In the genomic region with DNA sequence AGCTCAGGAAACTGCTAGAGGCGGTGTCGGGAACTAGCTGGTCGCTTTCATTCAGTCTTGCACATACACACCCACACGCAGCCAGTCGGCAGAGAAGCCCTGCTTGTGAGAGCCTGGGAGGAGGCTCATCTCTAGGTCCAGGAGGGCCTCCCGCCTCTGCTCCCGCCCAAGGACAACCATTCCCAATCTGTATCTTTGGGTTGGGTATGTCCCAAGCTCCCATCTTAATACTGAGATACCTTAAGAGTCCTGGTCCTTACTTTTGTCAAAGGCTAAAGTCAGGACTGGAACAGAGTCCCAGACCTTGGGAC, we compare ENCODE assay signal across 8 mouse cellular contexts. TPM values are rescaled to one million over a fixed set of nuclear protein-coding genes. Genes with fewer than 3 reads are reported as not detected.
DNase-seq lines count a peak whose midpoint lies in the region; ATAC-seq and TF ChIP-seq lines count a peak whose summit lies in the region.

No protein-coding gene starts in this region.

- peak overlapping the region in 1 of 2 experiments; percentile 9; a peak in 2 of 4 replicates for H3K27ac ChIP-seq in heart, embryonic 14.5 days (replicated peaks in 1 of 2; ENCODE audit: control insufficient read depth in 1 of 2, insufficient read depth in 1 of 2, low read depth in 2 of 2, low read length in 2 of 2)
- H3K27ac ChIP-seq in ES-E14 (ENCODE audit: insufficient read depth, low read depth, low read length, poor library complexity, severe bottlenecking): peak overlapping the region; percentile 19; the same call in 1 of the 2 replicates
- H3K27ac ChIP-seq in forebrain, embryonic 14.5 days (ENCODE audit: low read depth, low read length): no peak overlapping the region
- H3K27ac ChIP-seq in liver, embryonic 13.5 days: no peak overlapping the region
- H3K27ac ChIP-seq in olfactory bulb, adult 2 months (ENCODE audit: insufficient read depth, low read depth, low read length): no peak overlapping the region

- H3K4me2 ChIP-seq in heart, embryonic 14.5 days (ENCODE audit: low read length): peak overlapping the region; percentile 98
- H3K4me2 ChIP-seq in forebrain, embryonic 14.5 days (ENCODE audit: low read length): peak overlapping the region; percentile 93
- peak overlapping the region; percentile 81 for H3K4me2 ChIP-seq in liver, embryonic 13.5 days

- H3K9me3 ChIP-seq in heart, embryonic 14.5 days (ENCODE audit: control insufficient read depth, low read length): no peaks in the 10 kb centered on the region
- H3K9me3 ChIP-seq in ES-E14 (ENCODE audit: control insufficient read depth, insufficient read depth, low read depth, low read length): no peaks in the 10 kb centered on the region
- no peaks in the 10 kb centered on the region for H3K9me3 ChIP-seq in forebrain, embryonic 14.5 days (replicated peaks; ENCODE audit: control insufficient read depth, low read length)
- H3K9me3 ChIP-seq in liver, embryonic 13.5 days (replicated peaks): no peaks in the 10 kb centered on the region

- H3K27me3 ChIP-seq in heart, embryonic 14.5 days (ENCODE audit: control insufficient read depth, insufficient read depth, low read length): no peaks in the 10 kb centered on the region
- peaks cover 13% of the 10 kb centered on the region for H3K27me3 ChIP-seq in forebrain, embryonic 14.5 days (replicated peaks; ENCODE audit: control insufficient read depth, insufficient read depth, low read length)
- peaks cover 58% of the 10 kb centered on the region for H3K27me3 ChIP-seq in liver, embryonic 13.5 days

- peak overlapping the region; percentile 59 to 72 for H3K4me3 ChIP-seq in heart, embryonic 14.5 days (ENCODE audit: control insufficient read depth in 1 of 2, insufficient read depth in 1 of 2, low read depth in 1 of 2, low read length in 2 of 2)
- H3K4me3 ChIP-seq in ES-E14 (ENCODE audit: insufficient read depth in 1 of 2, low read depth in 1 of 2, low read length in 2 of 2, poor library complexity in 1 of 2, severe bottlenecking in 1 of 2): peak overlapping the region; percentile 77 to 83
- H3K4me3 ChIP-seq in forebrain, embryonic 14.5 days (ENCODE audit: low read depth, low read length): peak overlapping the region; percentile 54
- H3K4me3 ChIP-seq in liver, embryonic 13.5 days (replicated peaks): peak overlapping the region; percentile 66
- peak overlapping the region; percentile 51 for H3K4me3 ChIP-seq in olfactory bulb, adult 2 months (ENCODE audit: insufficient read depth, low read depth, low read length)

- H3K36me3 ChIP-seq in heart, embryonic 14.5 days (ENCODE audit: control insufficient read depth, insufficient read depth, low read length): peaks cover 6% of the 10 kb centered on the region
- H3K36me3 ChIP-seq in ES-E14 (ENCODE audit: control insufficient read depth, insufficient read depth, low read length, poor library complexity, severe bottlenecking): peaks cover 26% of the 10 kb centered on the region
- H3K36me3 ChIP-seq in forebrain, embryonic 14.5 days (ENCODE audit: control insufficient read depth, insufficient read depth, low read length): no peaks in the 10 kb centered on the region
- 0 out of 2 replicates have a peak, but pooled peaks cover 2% of the 10 kb centered on the region for H3K36me3 ChIP-seq in liver, embryonic 13.5 days

- in situ Hi-C loops in ES-E14 (cut with MboI; ENCODE audit: low sequenced_read_pairs in 2 of 2, unreplicated experiment in 2 of 2): no loop called here

- H3K4me1 ChIP-seq in heart, embryonic 14.5 days (ENCODE audit: control insufficient read depth in 2 of 2, insufficient read depth in 2 of 2, low read length in 2 of 2): peaks cover 21 to 25% of the 10 kb centered on the region in 2 experiments
- H3K4me1 ChIP-seq in ES-E14 (ENCODE audit: control insufficient read depth in 2 of 2, insufficient read depth in 2 of 2, low read length in 2 of 2, poor library complexity in 1 of 2): peaks cover 9 to 28% of the 10 kb centered on the region in 2 experiments
- peaks cover 3% of the 10 kb centered on the region; the same call in 1 of the 2 replicates for H3K4me1 ChIP-seq in forebrain, embryonic 14.5 days (ENCODE audit: control insufficient read depth, insufficient read depth, low read length)
- H3K4me1 ChIP-seq in liver, embryonic 13.5 days (replicated peaks): peaks cover 35% of the 10 kb centered on the region
- H3K4me1 ChIP-seq in olfactory bulb, adult 2 months (ENCODE audit: control insufficient read depth, insufficient read depth, low read length): peaks cover 33% of the 10 kb centered on the region

- WGBS in heart, embryonic 14.5 days: 6% methylated on average over 7 of the region's 7 CpGs
- WGBS in forebrain, embryonic 14.5 days: 7% methylated on average over 7 of the region's 7 CpGs
- 8% methylated on average over 7 of the region's 7 CpGs for WGBS in liver, embryonic 13.5 days (ENCODE audit: insufficient replicate concordance)
- 13% methylated on average over 7 of the region's 7 CpGs for WGBS in olfactory bulb, adult 2 months

- no peak for ATAC-seq in heart, embryonic 14.5 days (ENCODE audit: insufficient number of reproducible peaks, insufficient read depth, low FRiP score, low read depth)
- ATAC-seq in forebrain, embryonic 14.5 days: peak; percentile 3; the same call in 1 of the 2 replicates
- no peak for ATAC-seq in liver, embryonic 13.5 days (ENCODE audit: low read depth)

- TF ChIP-seq CTCF in olfactory bulb, adult 2 months (IDR thresholded peaks at IDR 0.05; ENCODE audit: insufficient read depth, low read depth, low read length): no peak

- TF ChIP-seq POLR2A in olfactory bulb, adult 2 months (IDR thresholded peaks at IDR 0.05; ENCODE audit: insufficient read depth, low read depth, low read length): no peak

- H3K9ac ChIP-seq in heart, embryonic 14.5 days (ENCODE audit: low read length): peak overlapping the region; percentile 86
- H3K9ac ChIP-seq in ES-E14 (ENCODE audit: insufficient read depth, low read depth, low read length, poor library complexity, severe bottlenecking): peak overlapping the region; percentile 80
- H3K9ac ChIP-seq in forebrain, embryonic 14.5 days (ENCODE audit: low read length): peak overlapping the region; percentile 67
- H3K9ac ChIP-seq in liver, embryonic 13.5 days: peak overlapping the region; percentile 68

- DNase-seq in heart, postnatal 4 days: no peak
- DNase-seq in ES-E14 (ENCODE audit: low read depth, low spot score): no peak
- no peak for DNase-seq in forebrain, embryonic 14.5 days (ENCODE audit: low spot score)
- DNase-seq in liver, embryonic 13.5 days: no peak
- no peak for DNase-seq in cerebellum, postnatal 36 days
- DNase-seq in adrenal gland, postnatal 36 days: no peak

TF ChIP-seq in ES-E14, 5 proteins besides CTCF, POLR2A, EP300 and RAD21 (continues in another document):
- TF ChIP-seq MAFK (IDR thresholded peaks at IDR 0.05; ENCODE audit: insufficient read depth, low read depth, low read length) (no peak), HCFC1 (IDR thresholded peaks at IDR 0.05; ENCODE audit: borderline replicate concordance, insufficient read depth, low read length) (no peak), CHD2 (IDR thresholded peaks at IDR 0.05; ENCODE audit: low read depth, low read length) (no peak)

RNA-seq across cellular contexts. Expression of gene N4bp3, which starts 0.8 kb away (rescaled TPM):
- polyA plus RNA-seq in heart, embryonic 14.5 days (2014; fragmentation: Nextera tagmentation; extraction: Ambion mirVana): 10.7 and 12.9 TPM in 2 replicates
- total RNA-seq in heart, postnatal 4 days (2021): 10 to 100 TPM; 41.3 to 44.4 TPM
- 23.7 and 43.8 TPM in 2 replicates for total RNA-seq in ES-E14 (2012; rRNA removed)
- 6.6 and 9.9 TPM in 2 replicates for polyA plus RNA-seq in forebrain, embryonic 14.5 days (2014; fragmentation: Nextera tagmentation; extraction: Ambion mirVana)
- polyA plus RNA-seq in liver, embryonic 13.5 days (2015; fragmentation: Nextera tagmentation; extraction: Ambion mirVana): 3.1 and 3.2 TPM in 2 replicates
- polyA plus RNA-seq in olfactory bulb, adult 2 months (2012; ENCODE audit: insufficient read depth, insufficient read length, low replicate concordance, missing spikeins): not detected in 2 replicates
- 1 to 10 TPM; 7.8 to 7.9 TPM for total RNA-seq in adrenal gland, postnatal 36 days (2021)

RNA-seq across cellular contexts. Expression of gene D930048N14Rik, which starts 0.9 kb away (rescaled TPM):
- polyA plus RNA-seq in heart, embryonic 14.5 days (2014; fragmentation: Nextera tagmentation; extraction: Ambion mirVana): 0.94 and 1.2 TPM in 2 replicates
- 1 to 10 TPM; 1.3 to 2.0 TPM for total RNA-seq in heart, postnatal 4 days (2021)
- 4.1 and 12.2 TPM in 2 replicates for total RNA-seq in ES-E14 (2012; rRNA removed)
- polyA plus RNA-seq in forebrain, embryonic 14.5 days (2014; fragmentation: Nextera tagmentation; extraction: Ambion mirVana): 0.44 and 0.61 TPM in 2 replicates
- polyA plus RNA-seq in liver, embryonic 13.5 days (2015; fragmentation: Nextera tagmentation; extraction: Ambion mirVana): 0.29 and 0.49 TPM in 2 replicates
- polyA plus RNA-seq in olfactory bulb, adult 2 months (2012; ENCODE audit: insufficient read depth, insufficient read length, low replicate concordance, missing spikeins): not detected in 2 replicates
- 1 to 10 TPM; 1.1 to 1.3 TPM for total RNA-seq in adrenal gland, postnatal 36 days (2021)

RNA-seq across cellular contexts. Expression of gene Rmnd5b, which starts 14.1 kb away (rescaled TPM):
- polyA plus RNA-seq in heart, embryonic 14.5 days (2014; fragmentation: Nextera tagmentation; extraction: Ambion mirVana): 32.1 and 34.3 TPM in 2 replicates
- total RNA-seq in heart, postnatal 4 days (2021): 10 to 100 TPM; 24.3 to 27.4 TPM
- total RNA-seq in ES-E14 (2012; rRNA removed): 41.1 and 96.5 TPM in 2 replicates
- 77.0 and 86.4 TPM in 2 replicates for polyA plus RNA-seq in forebrain, embryonic 14.5 days (2014; fragmentation: Nextera tagmentation; extraction: Ambion mirVana)
- polyA plus RNA-seq in liver, embryonic 13.5 days (2015; fragmentation: Nextera tagmentation; extraction: Ambion mirVana): 24.9 and 25.1 TPM in 2 replicates
- polyA plus RNA-seq in olfactory bulb, adult 2 months (2012; ENCODE audit: insufficient read depth, insufficient read length, low replicate concordance, missing spikeins): not detected in 2 replicates
- total RNA-seq in adrenal gland, postnatal 36 days (2021): 10 to 100 TPM; 35.4 to 54.1 TPM

RNA-seq across cellular contexts. Expression of gene Nhp2, which starts 30.3 kb away (rescaled TPM):
- polyA plus RNA-seq in heart, embryonic 14.5 days (2014; fragmentation: Nextera tagmentation; extraction: Ambion mirVana): 87.9 and 89.9 TPM in 2 replicates
- 10 to 100 TPM; 41.4 to 42.4 TPM for total RNA-seq in heart, postnatal 4 days (2021)
- 452 and 461 TPM in 2 replicates for total RNA-seq in ES-E14 (2012; rRNA removed)
- 114 and 150 TPM in 2 replicates for polyA plus RNA-seq in forebrain, embryonic 14.5 days (2014; fragmentation: Nextera tagmentation; extraction: Ambion mirVana)
- polyA plus RNA-seq in liver, embryonic 13.5 days (2015; fragmentation: Nextera tagmentation; extraction: Ambion mirVana): 186 and 203 TPM in 2 replicates
- polyA plus RNA-seq in olfactory bulb, adult 2 months (2012; ENCODE audit: insufficient read depth, insufficient read length, low replicate concordance, missing spikeins): not detected in 2 replicates
- 10 to 100 TPM; 61.5 to 77.5 TPM for total RNA-seq in adrenal gland, postnatal 36 days (2021)

RNA-seq across cellular contexts. Expression of gene 0610009B22Rik, which starts 38.8 kb away (rescaled TPM):
- 62.8 and 68.2 TPM in 2 replicates for polyA plus RNA-seq in heart, embryonic 14.5 days (2014; fragmentation: Nextera tagmentation; extraction: Ambion mirVana)
- 10 to 100 TPM; 23.0 to 23.6 TPM for total RNA-seq in heart, postnatal 4 days (2021)
- total RNA-seq in ES-E14 (2012; rRNA removed): 21.7 and 38.8 TPM in 2 replicates
- 97.8 and 108 TPM in 2 replicates for polyA plus RNA-seq in forebrain, embryonic 14.5 days (2014; fragmentation: Nextera tagmentation; extraction: Ambion mirVana)
- 45.2 and 50.6 TPM in 2 replicates for polyA plus RNA-seq in liver, embryonic 13.5 days (2015; fragmentation: Nextera tagmentation; extraction: Ambion mirVana)
- not detected in 2 replicates for polyA plus RNA-seq in olfactory bulb, adult 2 months (2012; ENCODE audit: insufficient read depth, insufficient read length, low replicate concordance, missing spikeins)
- 10 to 100 TPM; 52.9 to 65.3 TPM for total RNA-seq in adrenal gland, postnatal 36 days (2021)

Comparison
In these comparisons a context has a peak if more than half of its experiments do, and no peak if none do; other contexts are left out.
1. RNA of gene Rmnd5b, which starts 14.1 kb away (polyA plus RNA-seq): 77.0 to 86.4 TPM in forebrain, embryonic 14.5 days, 32.1 to 34.3 TPM in heart, embryonic 14.5 days and 24.9 to 25.1 TPM in liver, embryonic 13.5 days; not detected in olfactory bulb, adult 2 months; every median in the first group is over 10 times any median in the second.
2. Peak in every context shown above with its lines, with median percentiles within 50 percentile points of each other: H3K4me2 ChIP-seq, H3K4me3 ChIP-seq and H3K9ac ChIP-seq.